Comparison of ENCODE assay signal across 13 mouse cellular contexts in genomic region chr1:172514213-172514529, GRCm38 (mm10). TPM values are rescaled to one million over a fixed set of nuclear protein-coding genes. Genes with fewer than 3 reads are reported as not detected.
DNase-seq lines count a peak whose midpoint lies in the region; ATAC-seq and TF ChIP-seq lines count a peak whose summit lies in the region.
"Had no signal": no experiment of that assay in that cellular context is flagged by ENCODE, and none has a peak within 500 bp of the region (broad histone marks: within the 10 kb centered on the region; RNA-seq: fewer than 3 reads in every experiment).

No protein-coding gene starts in this region.

- no peak for TF ChIP-seq POLR2A in bone marrow macrophage, adult 2 months (IDR thresholded peaks at IDR 0.05; ENCODE audit: borderline replicate concordance, low read depth, low read length)

- ATAC-seq in heart, embryonic 11.5 days (replicated peaks; ENCODE audit: insufficient number of reproducible peaks, low FRiP score, low TSS enrichment) = no peak
- ATAC-seq in lung, embryonic 14.5 days (ENCODE audit: insufficient read depth) = no peak
- no peak for ATAC-seq in midbrain, embryonic 11.5 days (ENCODE audit: low FRiP score)

- H3K79me2 ChIP-seq in macrophage (ENCODE audit: inconsistent target) = no peaks in the 10 kb centered on the region

- no peak for TF ChIP-seq CTCF in lung, embryonic 14.5 days (IDR thresholded peaks at IDR 0.05; ENCODE audit: low read depth)
- no peak for TF ChIP-seq CTCF in bone marrow macrophage, adult 2 months (IDR thresholded peaks at IDR 0.05; ENCODE audit: low read depth, low read length)

- peaks cover 19% of the 10 kb centered on the region for H3K4me1 ChIP-seq in heart, embryonic 11.5 days (ENCODE audit: control insufficient read depth, insufficient read depth, low read length)
- H3K4me1 ChIP-seq in lung, embryonic 14.5 days (ENCODE audit: insufficient read depth) = peaks cover 23% of the 10 kb centered on the region
- H3K4me1 ChIP-seq in bone marrow macrophage, adult 2 months (ENCODE audit: control insufficient read depth, insufficient read depth, low read length) = peaks cover 30% of the 10 kb centered on the region
- H3K4me1 ChIP-seq in midbrain, embryonic 11.5 days (ENCODE audit: control insufficient read depth, insufficient read depth, low read length) = no peaks in the 10 kb centered on the region

- peaks cover 4% of the 10 kb centered on the region for H3K9me3 ChIP-seq in heart, embryonic 11.5 days (replicated peaks; ENCODE audit: control insufficient read depth, low read length)
- peaks cover 6% of the 10 kb centered on the region; the same call in 1 of the 2 replicates for H3K9me3 ChIP-seq in lung, embryonic 14.5 days (ENCODE audit: low read depth, low read length)
- H3K9me3 ChIP-seq in midbrain, embryonic 11.5 days (ENCODE audit: control insufficient read depth, low read length) = no peaks in the 10 kb centered on the region

- H3K4me2 ChIP-seq in heart, embryonic 11.5 days = no peak overlapping the region; the same call in 1 of the 2 replicates
- no peak overlapping the region for H3K4me2 ChIP-seq in lung, embryonic 14.5 days
- H3K4me2 ChIP-seq in midbrain, embryonic 11.5 days = no peak overlapping the region

- intact Hi-C loops in heart, postnatal 14 days (cut with DNase I) = no loop called here

- no peaks in the 10 kb centered on the region for H3K27me3 ChIP-seq in heart, embryonic 11.5 days (ENCODE audit: control insufficient read depth, insufficient read depth, low read length)
- no peaks in the 10 kb centered on the region for H3K27me3 ChIP-seq in lung, embryonic 14.5 days (ENCODE audit: insufficient read depth, low read length)
- no peaks in the 10 kb centered on the region for H3K27me3 ChIP-seq in midbrain, embryonic 11.5 days (ENCODE audit: control insufficient read depth, insufficient read depth, low read length)

- DNase-seq in heart, postnatal 14 days = no peak
- no peak for DNase-seq in lung, embryonic 14.5 days
- no peak for DNase-seq in lung, adult 18-20 months
- no peak for DNase-seq in midbrain, embryonic 11.5 days (ENCODE audit: low spot score, missing footprints)
- DNase-seq in urinary bladder, postnatal 25 days (ENCODE audit: low spot score) = no peak

- H3K27ac ChIP-seq in heart, embryonic 11.5 days (ENCODE audit: low read depth, low read length) = peak overlapping the region; percentile 85
- H3K27ac ChIP-seq in lung, embryonic 14.5 days (ENCODE audit: low read depth) = peak overlapping the region; percentile 60
- peak overlapping the region; percentile 83 for H3K27ac ChIP-seq in bone marrow macrophage, adult 2 months (ENCODE audit: insufficient read depth, low read depth, low read length)
- peak overlapping the region; percentile 98 for H3K27ac ChIP-seq in macrophage
- H3K27ac ChIP-seq in midbrain, embryonic 11.5 days (ENCODE audit: low read depth, low read length) = no peak overlapping the region

- H3K9ac ChIP-seq in heart, embryonic 11.5 days (ENCODE audit: low read depth, low read length) = no peak overlapping the region
- H3K9ac ChIP-seq in lung, embryonic 14.5 days = no peak overlapping the region
- H3K9ac ChIP-seq in midbrain, embryonic 11.5 days (ENCODE audit: low read length) = no peak overlapping the region

- 56% methylated on average over 4 of the region's 4 CpGs for WGBS in heart, embryonic 11.5 days (ENCODE audit: insufficient replicate concordance)
- 59% methylated on average over 4 of the region's 4 CpGs for WGBS in lung, embryonic 14.5 days
- WGBS in macrophage (ENCODE audit: missing documents) = 3% methylated on average over 4 of the region's 4 CpGs
- 81% methylated on average over 4 of the region's 4 CpGs for WGBS in midbrain, embryonic 11.5 days

- no peak overlapping the region for H3K4me3 ChIP-seq in heart, embryonic 11.5 days (ENCODE audit: low read depth, low read length)
- no peak overlapping the region for H3K4me3 ChIP-seq in lung, embryonic 14.5 days (ENCODE audit: low read depth, low read length)
- H3K4me3 ChIP-seq in bone marrow macrophage, adult 2 months (ENCODE audit: insufficient read depth, low read length) = peak overlapping the region; percentile 44; the same call in 1 of the 2 replicates
- H3K4me3 ChIP-seq in macrophage (ENCODE audit: inconsistent target) = no peak overlapping the region
- no peak overlapping the region for H3K4me3 ChIP-seq in midbrain, embryonic 11.5 days (ENCODE audit: low read depth, low read length)
- H3K4me3 ChIP-seq: midbrain, embryonic 10.5 days had no signal

- H3K36me3 ChIP-seq in heart, embryonic 11.5 days (ENCODE audit: control insufficient read depth, insufficient read depth, low read length) = no peaks in the 10 kb centered on the region
- H3K36me3 ChIP-seq in lung, embryonic 14.5 days (ENCODE audit: insufficient read depth) = peaks cover 1% of the 10 kb centered on the region; the same call in 1 of the 2 replicates
- no peaks in the 10 kb centered on the region for H3K36me3 ChIP-seq in macrophage (ENCODE audit: inconsistent target)
- no peaks in the 10 kb centered on the region for H3K36me3 ChIP-seq in midbrain, embryonic 11.5 days (ENCODE audit: control insufficient read depth, insufficient read depth, low read length)
- H3K36me3 ChIP-seq: midbrain, embryonic 10.5 days had no signal

RNA-seq across cellular contexts. Expression of gene Cfap45, which starts 6.4 kb away (rescaled TPM):
- polyA plus RNA-seq in heart, embryonic 11.5 days (2014; fragmentation: Nextera tagmentation; extraction: Ambion mirVana) = 2.6 and 2.7 TPM in 2 replicates
- total RNA-seq in heart, postnatal 14 days (2021) = 1 to 10 TPM in 1 of 2 experiments, under 1 TPM in 1; 0.63 to 2.0 TPM
- 4.2 and 5.1 TPM in 2 replicates for polyA plus RNA-seq in lung, embryonic 14.5 days (2014; fragmentation: Nextera tagmentation; extraction: Ambion mirVana)
- 0.87 and 1.2 TPM in 2 replicates for polyA plus RNA-seq in bone marrow macrophage, adult 2 months (2012; ENCODE audit: insufficient read depth, insufficient read length, missing spikeins)
- 1 to 10 TPM in 24 of 26 experiments, under 1 TPM in 2; 0.40 to 9.7 (median 4.8) TPM for total RNA-seq in macrophage (2018; cell fraction: chromatin; rRNA removed)
- total RNA-seq in macrophage (2018; cell fraction: cytosol; rRNA removed) = 1 to 10 TPM in 16 of 26 experiments, under 1 TPM in 10; 0.62 to 1.8 (median 1.1) TPM
- 1 to 10 TPM in 22 of 26 experiments, under 1 TPM in 4; 0.59 to 5.6 (median 2.6) TPM for total RNA-seq in macrophage (2018; cell fraction: nucleus; rRNA removed)
- 1.6 to 2.7 TPM (median 1.7 TPM) in 3 replicates for polyA plus RNA-seq in macrophage (2018)
- 1.0 and 1.1 TPM in 2 replicates for polyA plus RNA-seq in midbrain, embryonic 11.5 days (2014; fragmentation: Nextera tagmentation; extraction: Ambion mirVana)
- polyA plus RNA-seq: C2C12 had no signal

RNA-seq across cellular contexts. Expression of gene Tagln2, which starts 14.3 kb away (rescaled TPM):
- polyA plus RNA-seq in heart, embryonic 11.5 days (2014; fragmentation: Nextera tagmentation; extraction: Ambion mirVana) = 248 and 295 TPM in 2 replicates
- 100 to 1,000 TPM; 110 to 117 TPM for total RNA-seq in heart, postnatal 14 days (2021)
- 395 and 407 TPM in 2 replicates for polyA plus RNA-seq in lung, embryonic 14.5 days (2014; fragmentation: Nextera tagmentation; extraction: Ambion mirVana)
- polyA plus RNA-seq in bone marrow macrophage, adult 2 months (2012; ENCODE audit: insufficient read depth, insufficient read length, missing spikeins) = 316 and 321 TPM in 2 replicates
- total RNA-seq in macrophage (2018; cell fraction: chromatin; rRNA removed) = 100 to 1,000 TPM in 13 of 26 experiments, 10 to 100 TPM in 13; 30.9 to 294 (median 104) TPM
- total RNA-seq in macrophage (2018; cell fraction: cytosol; rRNA removed) = 100 to 1,000 TPM; 222 to 636 (median 285) TPM
- 100 to 1,000 TPM in 23 of 26 experiments, 10 to 100 TPM in 3; 72.7 to 364 (median 181) TPM for total RNA-seq in macrophage (2018; cell fraction: nucleus; rRNA removed)
- 178 to 475 TPM (median 441 TPM) in 3 replicates for polyA plus RNA-seq in macrophage (2018)
- polyA plus RNA-seq in midbrain, embryonic 11.5 days (2014; fragmentation: Nextera tagmentation; extraction: Ambion mirVana) = 36.3 and 39.1 TPM in 2 replicates

RNA-seq across cellular contexts. Expression of gene Igsf9, which starts 32.6 kb away (rescaled TPM):
- 9.3 and 12.0 TPM in 2 replicates for polyA plus RNA-seq in heart, embryonic 11.5 days (2014; fragmentation: Nextera tagmentation; extraction: Ambion mirVana)
- total RNA-seq in heart, postnatal 14 days (2021) = under 1 TPM; 0.49 to 0.76 TPM
- 23.5 and 26.0 TPM in 2 replicates for polyA plus RNA-seq in lung, embryonic 14.5 days (2014; fragmentation: Nextera tagmentation; extraction: Ambion mirVana)
- polyA plus RNA-seq in bone marrow macrophage, adult 2 months (2012; ENCODE audit: insufficient read depth, insufficient read length, missing spikeins) = 6.3 and 7.6 TPM in 2 replicates
- 10 to 100 TPM in 14 of 26 experiments, 1 to 10 TPM in 12; 3.3 to 66.1 (median 16.9) TPM for total RNA-seq in macrophage (2018; cell fraction: chromatin; rRNA removed)
- total RNA-seq in macrophage (2018; cell fraction: cytosol; rRNA removed) = 1 to 10 TPM in 15 of 26 experiments, under 1 TPM in 11; 0.43 to 3.6 (median 1.3) TPM
- total RNA-seq in macrophage (2018; cell fraction: nucleus; rRNA removed) = 10 to 100 TPM in 15 of 26 experiments, 1 to 10 TPM in 11; 3.2 to 47.9 (median 14.3) TPM
- 0.24 to 1.5 TPM (median 0.64 TPM) in 3 replicates for polyA plus RNA-seq in macrophage (2018)
- 48.8 and 49.7 TPM in 2 replicates for polyA plus RNA-seq in midbrain, embryonic 11.5 days (2014; fragmentation: Nextera tagmentation; extraction: Ambion mirVana)

RNA-seq across cellular contexts. Expression of gene Slamf9, which starts 39.0 kb away (rescaled TPM):
- 1.1 and 1.2 TPM in 2 replicates for polyA plus RNA-seq in heart, embryonic 11.5 days (2014; fragmentation: Nextera tagmentation; extraction: Ambion mirVana)
- total RNA-seq in heart, postnatal 14 days (2021) = 1 to 10 TPM in 1 of 2 experiments, under 1 TPM in 1; 0.98 to 1.1 TPM
- polyA plus RNA-seq in lung, embryonic 14.5 days (2014; fragmentation: Nextera tagmentation; extraction: Ambion mirVana) = 0.32 and 1.0 TPM in 2 replicates
- polyA plus RNA-seq in bone marrow macrophage, adult 2 months (2012; ENCODE audit: insufficient read depth, insufficient read length, missing spikeins) = 90.6 and 98.9 TPM in 2 replicates
- 10 to 100 TPM in 13 of 26 experiments, 1 to 10 TPM in 9, under 1 TPM in 3, not detected in 1; 0.66 to 36.6 (median 11.8) TPM for total RNA-seq in macrophage (2018; cell fraction: chromatin; rRNA removed)
- 100 to 1,000 TPM in 12 of 26 experiments, 10 to 100 TPM in 2, 1 to 10 TPM in 12; 5.5 to 152 (median 54.7) TPM for total RNA-seq in macrophage (2018; cell fraction: cytosol; rRNA removed)
- 100 to 1,000 TPM in 5 of 26 experiments, 10 to 100 TPM in 10, 1 to 10 TPM in 11; 2.9 to 213 (median 40.5) TPM for total RNA-seq in macrophage (2018; cell fraction: nucleus; rRNA removed)
- polyA plus RNA-seq in macrophage (2018) = 8.4 to 43.7 TPM (median 12.1 TPM) in 3 replicates
- 0.12 and 0.23 TPM in 2 replicates for polyA plus RNA-seq in midbrain, embryonic 11.5 days (2014; fragmentation: Nextera tagmentation; extraction: Ambion mirVana)
- total RNA-seq: layer of hippocampus, postnatal 14 days had no signal

RNA-seq across cellular contexts. Expression of gene Vsig8, which starts 41.6 kb away (rescaled TPM):
- 0.28 TPM in 1 of 2 replicates, not detected in the other for polyA plus RNA-seq in heart, embryonic 11.5 days (2014; fragmentation: Nextera tagmentation; extraction: Ambion mirVana)
- under 1 TPM in 1 of 2 experiments, not detected in 1; 0.15 TPM for total RNA-seq in heart, postnatal 14 days (2021)
- polyA plus RNA-seq in lung, embryonic 14.5 days (2014; fragmentation: Nextera tagmentation; extraction: Ambion mirVana) = 0.24 TPM in 1 of 2 replicates, not detected in the other
- polyA plus RNA-seq in bone marrow macrophage, adult 2 months (2012; ENCODE audit: insufficient read depth, insufficient read length, missing spikeins) = not detected in 2 replicates
- total RNA-seq in macrophage (2018; cell fraction: chromatin; rRNA removed) = 1 to 10 TPM in 1 of 26 experiments, under 1 TPM in 11, not detected in 14; 0.44 to 1.0 (median 0.60) TPM
- total RNA-seq in macrophage (2018; cell fraction: cytosol; rRNA removed) = under 1 TPM; 0.16 to 0.41 (median 0.28) TPM
- total RNA-seq in macrophage (2018; cell fraction: nucleus; rRNA removed) = 1 to 10 TPM in 8 of 26 experiments, under 1 TPM in 13, not detected in 5; 0.36 to 2.6 (median 0.94) TPM
- 0.23 to 0.37 TPM (median 0.32 TPM) in 3 replicates for polyA plus RNA-seq in macrophage (2018)
- polyA plus RNA-seq in midbrain, embryonic 11.5 days (2014; fragmentation: Nextera tagmentation; extraction: Ambion mirVana) = 0.08 and 0.11 TPM in 2 replicates
- total RNA-seq: neutrophil, adult 5-6 weeks had no signal
- polyA plus RNA-seq: C2C12; forebrain, embryonic 11.5 days had no signal
